12 mouse cellular contexts compared by ENCODE assay signal in genomic region chr6:35595012-35595411, GRCm38 (mm10).
"Had no signal": no experiment of that assay in that cellular context is flagged by ENCODE, and none has a peak within 500 bp of the region (broad histone marks: within the 10 kb centered on the region; RNA-seq: fewer than 3 reads in every experiment).

No protein-coding gene starts in this region.

- DNase-seq: retina, postnatal 1 day; right cerebral cortex, adult 18-20 months; right cerebral cortex, postnatal 14 days; right cerebral cortex, postnatal 25 days; right cerebral cortex, postnatal 4 days; spleen, adult 18-20 months; thymus, adult 18-20 months; thymus, adult 2 months; thymus, postnatal 14 days; thymus, postnatal 25 days; thymus, postnatal 36 days; thymus, postnatal 4 days had no signal
